Mouse (Mus musculus): ENCODE measurements around the gene Sbpl. TPM values are rescaled to one million over a fixed set of nuclear protein-coding genes. Genes with fewer than 3 reads are reported as not detected.
"Not testable (repeated sequence)": the region's sequence is repeated elsewhere in the genome, so short reads cannot be mapped to it uniquely, and the experiment has no call there.

Gene Sbpl
- total RNA-seq, 1 experiment: not detected

GRCm38 (mm10) chr17:23949068-23949467 lies 6.0 kb downstream of the Sbpl start:
- Histone ChIP-seq H3K27ac (ENCODE audit: insufficient read depth, low read depth, low read length, poor library complexity, severe bottlenecking) (no peak overlapping the region), H3K36me3 (ENCODE audit: control insufficient read depth, insufficient read depth, low read length, poor library complexity, severe bottlenecking) (no peaks in the 10 kb centered on the region)
- TF ChIP-seq HCFC1 (IDR thresholded peaks at IDR 0.05; ENCODE audit: borderline replicate concordance, insufficient read depth, low read length): no peak
- no peak for TF ChIP-seq ZC3H11A (IDR thresholded peaks at IDR 0.05; ENCODE audit: borderline replicate concordance, low read depth, low read length)
- no peak for TF ChIP-seq ZNF384 (IDR thresholded peaks at IDR 0.05; ENCODE audit: low read depth, low read length)
- no peak for TF ChIP-seq MAFK (IDR thresholded peaks at IDR 0.05; ENCODE audit: insufficient read depth, low read depth, low read length)
- no peak for TF ChIP-seq CHD2 (IDR thresholded peaks at IDR 0.05; ENCODE audit: low read depth, low read length)

DNA sequence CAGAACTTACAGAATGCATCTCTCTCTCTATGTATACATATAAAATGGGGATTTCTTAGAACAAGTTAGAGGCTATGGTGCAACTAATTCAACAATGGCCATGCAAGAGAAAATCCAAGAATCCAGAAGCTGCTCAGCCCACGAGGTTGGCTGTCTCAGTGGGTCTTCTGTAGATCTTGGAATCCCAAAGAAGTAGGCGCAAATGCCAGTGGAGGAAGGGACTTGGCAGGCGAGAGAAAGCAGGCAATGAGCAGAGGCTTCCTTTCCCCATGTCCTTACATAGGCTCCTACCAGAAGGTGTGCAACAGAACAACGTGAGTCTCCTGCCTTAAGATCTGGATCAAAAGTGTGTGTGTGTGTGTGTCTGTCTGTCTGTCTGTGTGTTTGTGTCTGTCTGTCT lies 7.6 kb downstream of the Sbpl start:
- H3K36me3 ChIP-seq (ENCODE audit: control insufficient read depth, insufficient read depth, low read length, poor library complexity, severe bottlenecking); in situ Hi-C loops (cut with MboI; ENCODE audit: low sequenced_read_pairs in 2 of 2, unreplicated experiment in 2 of 2); H3K27ac ChIP-seq (ENCODE audit: insufficient read depth, low read depth, low read length, poor library complexity, severe bottlenecking); H3K9ac ChIP-seq (ENCODE audit: insufficient read depth, low read depth, low read length, poor library complexity, severe bottlenecking); H3K4me3 ChIP-seq (ENCODE audit: insufficient read depth in 1 of 2, low read depth in 1 of 2, low read length in 2 of 2, poor library complexity in 1 of 2, severe bottlenecking in 1 of 2); DNase-seq (ENCODE audit: low read depth, low spot score); H3K4me1 ChIP-seq (ENCODE audit: control insufficient read depth in 2 of 2, insufficient read depth in 2 of 2, low read length in 2 of 2, poor library complexity in 1 of 2); H3K9me3 ChIP-seq (ENCODE audit: control insufficient read depth, insufficient read depth, low read depth, low read length): not testable (repeated sequence)

More at GRCm38 (mm10) chr17:23949068-23949467, 6.0 kb downstream of the Sbpl start:
- DNase-seq (ENCODE audit: low read depth, low spot score): no peak
- in situ Hi-C loops (cut with MboI; ENCODE audit: low sequenced_read_pairs in 2 of 2, unreplicated experiment in 2 of 2): no loop called here
- Histone ChIP-seq H3K9ac (ENCODE audit: insufficient read depth, low read depth, low read length, poor library complexity, severe bottlenecking) (no peak overlapping the region), H3K4me1 (ENCODE audit: control insufficient read depth in 2 of 2, insufficient read depth in 2 of 2, low read length in 2 of 2, poor library complexity in 1 of 2) (no peaks in the 10 kb centered on the region), H3K4me3 (ENCODE audit: insufficient read depth in 1 of 2, low read depth in 1 of 2, low read length in 2 of 2, poor library complexity in 1 of 2, severe bottlenecking in 1 of 2) (no peak overlapping the region), H3K9me3 (ENCODE audit: control insufficient read depth, insufficient read depth, low read depth, low read length) (no peaks in the 10 kb centered on the region)

- Histone ChIP-seq H3K9ac (ENCODE audit: insufficient read depth, low read depth, low read length, poor library complexity, severe bottlenecking) (no peak within 1 kb of the TSS), H3K4me3 (ENCODE audit: insufficient read depth in 1 of 2, low read depth in 1 of 2, low read length in 2 of 2, poor library complexity in 1 of 2, severe bottlenecking in 1 of 2) (no peak within 1 kb of the TSS), H3K27ac (ENCODE audit: insufficient read depth, low read depth, low read length, poor library complexity, severe bottlenecking) (no peak within 1 kb of the TSS), H3K36me3 (ENCODE audit: control insufficient read depth, insufficient read depth, low read length, poor library complexity, severe bottlenecking) (no peaks in the 10 kb centered on the region), H3K4me1 (ENCODE audit: control insufficient read depth in 2 of 2, insufficient read depth in 2 of 2, low read length in 2 of 2, poor library complexity in 1 of 2) (no peaks in the 10 kb centered on the region), H3K9me3 (ENCODE audit: control insufficient read depth, insufficient read depth, low read depth, low read length) (no peaks in the 10 kb centered on the region)
- in situ Hi-C loops (cut with MboI; ENCODE audit: low sequenced_read_pairs in 2 of 2, unreplicated experiment in 2 of 2): no loop called here
- no peak for TF ChIP-seq ZC3H11A (IDR thresholded peaks at IDR 0.05; ENCODE audit: borderline replicate concordance, low read depth, low read length)
- TF ChIP-seq ZNF384 (IDR thresholded peaks at IDR 0.05; ENCODE audit: low read depth, low read length): no peak
- TF ChIP-seq HCFC1 (IDR thresholded peaks at IDR 0.05; ENCODE audit: borderline replicate concordance, insufficient read depth, low read length): no peak
- TF ChIP-seq MAFK (IDR thresholded peaks at IDR 0.05; ENCODE audit: insufficient read depth, low read depth, low read length): no peak
- no peak for TF ChIP-seq CHD2 (IDR thresholded peaks at IDR 0.05; ENCODE audit: low read depth, low read length)
- no peak for DNase-seq (ENCODE audit: low read depth, low spot score)
Measured at GRCm38 (mm10) chr17:23941372-23941771, 13.7 kb downstream of the Sbpl start, which contains the start of gene Sbp. Sbp (plus strand) TSS chr17:23941672.

DNA sequence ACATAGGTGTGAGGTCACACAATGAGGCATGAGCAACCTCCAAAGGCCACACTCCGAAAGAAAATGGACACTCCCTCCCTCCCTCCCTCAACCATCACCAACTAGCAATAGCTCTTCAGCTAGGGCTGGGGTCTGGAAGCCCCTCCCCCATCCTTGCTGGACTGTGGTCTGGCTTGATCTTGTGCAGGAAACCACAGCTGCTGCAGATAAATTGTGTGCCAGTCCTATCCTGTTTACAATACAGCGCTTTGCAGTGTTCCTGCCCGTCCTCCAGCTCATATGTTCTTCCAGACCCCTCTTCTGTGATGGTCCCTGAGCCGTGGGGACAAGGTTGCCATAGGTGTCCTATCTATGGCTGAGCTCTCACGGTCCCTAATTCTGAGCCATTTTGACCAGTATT lies 23.9 kb downstream of the Sbpl start:
- no peak for DNase-seq (ENCODE audit: low read depth, low spot score)
- no peaks in the 10 kb centered on the region for H3K9me3 ChIP-seq (ENCODE audit: control insufficient read depth, insufficient read depth, low read depth, low read length)
- H3K9ac ChIP-seq (ENCODE audit: insufficient read depth, low read depth, low read length, poor library complexity, severe bottlenecking): no peak overlapping the region
- H3K4me1 ChIP-seq (ENCODE audit: control insufficient read depth in 2 of 2, insufficient read depth in 2 of 2, low read length in 2 of 2, poor library complexity in 1 of 2): no peaks in the 10 kb centered on the region
- TF ChIP-seq ZC3H11A (IDR thresholded peaks at IDR 0.05; ENCODE audit: borderline replicate concordance, low read depth, low read length): no peak
- no peak for TF ChIP-seq HCFC1 (IDR thresholded peaks at IDR 0.05; ENCODE audit: borderline replicate concordance, insufficient read depth, low read length)
- no peak for TF ChIP-seq MAFK (IDR thresholded peaks at IDR 0.05; ENCODE audit: insufficient read depth, low read depth, low read length)
- no peak for TF ChIP-seq CHD2 (IDR thresholded peaks at IDR 0.05; ENCODE audit: low read depth, low read length)
- no peak for TF ChIP-seq ZNF384 (IDR thresholded peaks at IDR 0.05; ENCODE audit: low read depth, low read length)
- no peak overlapping the region for H3K27ac ChIP-seq (ENCODE audit: insufficient read depth, low read depth, low read length, poor library complexity, severe bottlenecking)
- H3K4me3 ChIP-seq (ENCODE audit: insufficient read depth in 1 of 2, low read depth in 1 of 2, low read length in 2 of 2, poor library complexity in 1 of 2, severe bottlenecking in 1 of 2): no peak overlapping the region
- no peaks in the 10 kb centered on the region for H3K36me3 ChIP-seq (ENCODE audit: control insufficient read depth, insufficient read depth, low read length, poor library complexity, severe bottlenecking)
- in situ Hi-C loops (cut with MboI; ENCODE audit: low sequenced_read_pairs in 2 of 2, unreplicated experiment in 2 of 2): no loop called here

- Histone ChIP-seq H3K9me3 (ENCODE audit: control insufficient read depth, insufficient read depth, low read depth, low read length) (no peaks in the 10 kb centered on the region), H3K4me3 (ENCODE audit: insufficient read depth in 1 of 2, low read depth in 1 of 2, low read length in 2 of 2, poor library complexity in 1 of 2, severe bottlenecking in 1 of 2) (peak overlapping the region; percentile 68 to 81), H3K9ac (ENCODE audit: insufficient read depth, low read depth, low read length, poor library complexity, severe bottlenecking) (peak overlapping the region; percentile 70), H3K36me3 (ENCODE audit: control insufficient read depth, insufficient read depth, low read length, poor library complexity, severe bottlenecking) (no peaks in the 10 kb centered on the region), H3K27ac (ENCODE audit: insufficient read depth, low read depth, low read length, poor library complexity, severe bottlenecking) (no peak overlapping the region), H3K4me1 (ENCODE audit: control insufficient read depth in 2 of 2, insufficient read depth in 2 of 2, low read length in 2 of 2, poor library complexity in 1 of 2) (no peaks in the 10 kb centered on the region)
- DNase-seq (ENCODE audit: low read depth, low spot score): peak; percentile 27
- in situ Hi-C loops (cut with MboI; ENCODE audit: low sequenced_read_pairs in 2 of 2, unreplicated experiment in 2 of 2): no loop called here
- no peak for TF ChIP-seq ZC3H11A (IDR thresholded peaks at IDR 0.05; ENCODE audit: borderline replicate concordance, low read depth, low read length)
- no peak for TF ChIP-seq MAFK (IDR thresholded peaks at IDR 0.05; ENCODE audit: insufficient read depth, low read depth, low read length)
- no peak for TF ChIP-seq ZNF384 (IDR thresholded peaks at IDR 0.05; ENCODE audit: low read depth, low read length)
- TF ChIP-seq HCFC1 (IDR thresholded peaks at IDR 0.05; ENCODE audit: borderline replicate concordance, insufficient read depth, low read length): no peak
- no peak for TF ChIP-seq CHD2 (IDR thresholded peaks at IDR 0.05; ENCODE audit: low read depth, low read length)
Measured at GRCm38 (mm10) chr17:23925090-23925493, 30.0 kb downstream of the Sbpl start.

Measured in ES-E14 (cell line).